Mouse (Mus musculus) cerebellum, adult (tissue): ENCODE measurements around the gene Fam129c.

Source experiments
- ATAC-seq: cut with Nextera tagmentation; 2 replicates; pipeline ENCODE4 v1.9.2; 2017; ENCODE audit warnings: mild to moderate bottlenecking, moderate library complexity, mixed read lengths; ENCODE audit not compliant: insufficient number of reproducible peaks, low FRiP score, low TSS enrichment

Fam129c gene

DNA sequence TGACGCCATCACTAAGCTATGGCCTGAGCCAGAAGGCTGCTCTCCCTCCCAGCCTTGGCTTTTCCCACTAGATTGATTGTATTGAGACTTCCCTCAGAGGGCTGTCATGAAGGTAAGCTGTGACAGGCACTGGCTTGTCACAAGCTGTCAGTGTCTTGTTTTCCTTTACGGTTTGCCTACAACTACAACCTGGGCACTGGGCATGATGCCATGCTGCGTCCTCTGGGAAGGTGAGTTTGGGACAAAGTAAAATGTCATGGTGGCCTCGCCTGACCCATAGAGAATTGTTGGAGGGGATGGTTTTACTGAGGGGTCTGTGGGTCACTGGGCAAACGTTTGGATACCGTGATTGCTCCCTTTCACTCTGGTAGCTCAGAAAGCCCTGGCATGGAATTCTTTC is 40.9 kb downstream of the Fam129c start:
- no peak for ATAC-seq

DNA sequence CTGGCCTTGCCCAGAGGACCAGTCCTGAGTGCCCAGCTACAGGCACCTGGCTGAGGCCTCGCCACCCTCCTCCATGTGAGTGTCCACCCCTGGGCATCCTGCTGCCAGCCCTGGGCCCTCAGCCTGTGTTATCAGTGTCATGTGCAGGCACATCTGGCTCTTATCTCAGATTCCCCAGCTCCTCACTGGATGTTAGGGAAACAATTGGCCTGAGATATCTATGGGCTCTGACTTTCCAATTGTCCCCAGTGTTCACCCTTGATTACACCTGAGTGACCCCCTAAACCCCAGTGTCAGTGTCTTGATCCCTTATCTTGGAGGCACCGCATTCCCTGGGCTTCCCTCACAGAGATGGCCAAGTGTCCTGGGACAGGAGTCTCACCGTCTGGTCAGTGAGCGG is 41.9 kb downstream of the Fam129c start:
- ATAC-seq: no peak

- no peak for ATAC-seq
Measured at GRCm38 (mm10) chr8:71645510-71645909, 48.1 kb downstream of the Fam129c start.

- no peak for ATAC-seq
Measured at GRCm38 (mm10) chr8:71654600-71654999, 57.2 kb downstream of the Fam129c start.
